Comparison of ENCODE assay signal across 26 mouse cellular contexts in the genomic region with DNA sequence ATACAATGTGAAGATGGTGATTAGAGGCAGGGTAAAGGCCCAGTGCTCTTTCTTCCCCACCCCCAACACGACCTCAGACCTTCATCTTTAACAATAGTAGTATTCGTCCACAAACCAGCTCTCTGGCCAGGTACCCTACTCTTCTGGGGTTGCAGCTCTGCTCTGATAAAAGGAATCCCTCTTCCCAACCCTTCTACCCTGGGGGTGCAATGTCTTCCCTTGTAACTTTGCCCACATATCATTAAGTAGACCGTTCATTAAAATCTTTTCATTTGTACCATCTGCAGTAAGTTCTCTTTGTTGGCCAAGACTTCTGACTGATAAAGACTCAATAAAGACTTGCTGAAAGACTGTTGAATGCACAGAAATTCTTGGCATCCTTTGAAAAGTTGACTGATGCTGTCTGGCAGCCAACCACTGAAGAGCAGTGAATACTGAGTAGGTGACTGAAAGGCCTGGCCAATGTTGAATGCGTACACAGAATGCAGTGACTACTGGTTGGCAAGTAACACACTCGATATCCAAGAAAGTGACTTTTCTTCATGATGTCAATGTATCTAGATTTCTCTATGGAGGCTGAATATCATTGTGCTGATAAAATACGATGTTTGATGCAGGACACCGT.
DNase-seq lines count a peak whose midpoint lies in the region; ATAC-seq and TF ChIP-seq lines count a peak whose summit lies in the region.
"Had no signal": no experiment of that assay in that cellular context is flagged by ENCODE, and none has a peak within 500 bp of the region (broad histone marks: within the 10 kb centered on the region; RNA-seq: fewer than 3 reads in every experiment).

No protein-coding gene starts in this region.

- H3K4me2 ChIP-seq in forebrain, embryonic 13.5 days, result no peak overlapping the region
- H3K4me2 ChIP-seq in forebrain, embryonic 12.5 days, result no peak overlapping the region
- no peak overlapping the region for H3K4me2 ChIP-seq in hindbrain, embryonic 16.5 days (ENCODE audit: low read length)
- H3K4me2 ChIP-seq in hindbrain, embryonic 13.5 days, result no peak overlapping the region
- no peak overlapping the region for H3K4me2 ChIP-seq in midbrain, postnatal 0 days (ENCODE audit: low read depth, low read length, poor library complexity, severe bottlenecking)
- no peak overlapping the region for H3K4me2 ChIP-seq in midbrain, embryonic 11.5 days
- no peak overlapping the region for H3K4me2 ChIP-seq in forebrain, postnatal 0 days (ENCODE audit: low read depth)
- H3K4me2 ChIP-seq: heart, embryonic 15.5 days; liver, embryonic 12.5 days; neural tube, embryonic 12.5 days had no signal

- no peaks in the 10 kb centered on the region for H3K36me3 ChIP-seq in forebrain, embryonic 13.5 days (ENCODE audit: poor library complexity, severe bottlenecking)
- H3K36me3 ChIP-seq in forebrain, embryonic 12.5 days (replicated peaks), result no peaks in the 10 kb centered on the region
- H3K36me3 ChIP-seq in hindbrain, embryonic 16.5 days (ENCODE audit: control insufficient read depth, insufficient read depth, low read length), result no peaks in the 10 kb centered on the region
- H3K36me3 ChIP-seq in hindbrain, embryonic 13.5 days, result no peaks in the 10 kb centered on the region
- no peaks in the 10 kb centered on the region for H3K36me3 ChIP-seq in midbrain, postnatal 0 days (ENCODE audit: insufficient read depth, low read length)
- no peaks in the 10 kb centered on the region for H3K36me3 ChIP-seq in midbrain, embryonic 11.5 days (ENCODE audit: control insufficient read depth, insufficient read depth, low read length)
- no peaks in the 10 kb centered on the region for H3K36me3 ChIP-seq in forebrain, postnatal 0 days (ENCODE audit: insufficient read depth)
- H3K36me3 ChIP-seq: heart, embryonic 10.5 days; heart, embryonic 15.5 days; liver, embryonic 12.5 days; neural tube, embryonic 12.5 days had no signal

- H3K27me3 ChIP-seq in forebrain, embryonic 13.5 days, result no peaks in the 10 kb centered on the region
- H3K27me3 ChIP-seq in forebrain, embryonic 12.5 days, result no peaks in the 10 kb centered on the region
- H3K27me3 ChIP-seq in hindbrain, embryonic 16.5 days (replicated peaks; ENCODE audit: control insufficient read depth, insufficient read depth, low read length), result no peaks in the 10 kb centered on the region
- H3K27me3 ChIP-seq in hindbrain, embryonic 13.5 days, result no peaks in the 10 kb centered on the region
- H3K27me3 ChIP-seq in midbrain, postnatal 0 days (ENCODE audit: insufficient read depth, low read length), result no peaks in the 10 kb centered on the region
- no peaks in the 10 kb centered on the region for H3K27me3 ChIP-seq in midbrain, embryonic 11.5 days (ENCODE audit: control insufficient read depth, insufficient read depth, low read length)
- H3K27me3 ChIP-seq in forebrain, postnatal 0 days (ENCODE audit: insufficient read depth, low read length), result no peaks in the 10 kb centered on the region
- H3K27me3 ChIP-seq: CH12.LX; heart, embryonic 15.5 days; liver, embryonic 12.5 days; neural tube, embryonic 12.5 days; Patski had no signal

- TF ChIP-seq CTCF in midbrain, postnatal 0 days (IDR thresholded peaks at IDR 0.05), result no peak
- no peak for TF ChIP-seq CTCF in forebrain, postnatal 0 days (IDR thresholded peaks at IDR 0.05; ENCODE audit: low read depth)

- no peak overlapping the region for H3K4me3 ChIP-seq in forebrain, embryonic 13.5 days
- no peak overlapping the region for H3K4me3 ChIP-seq in forebrain, embryonic 12.5 days (replicated peaks)
- no peak overlapping the region for H3K4me3 ChIP-seq in hindbrain, embryonic 16.5 days (ENCODE audit: low read length)
- H3K4me3 ChIP-seq in hindbrain, embryonic 13.5 days, result no peak overlapping the region
- H3K4me3 ChIP-seq in midbrain, postnatal 0 days (ENCODE audit: low read depth, low read length), result no peak overlapping the region
- no peak overlapping the region for H3K4me3 ChIP-seq in midbrain, embryonic 11.5 days (ENCODE audit: low read depth, low read length)
- H3K4me3 ChIP-seq in forebrain, postnatal 0 days (ENCODE audit: low read depth, low read length), result no peak overlapping the region
- H3K4me3 ChIP-seq: erythroblast, embryonic 14.5 days; heart, embryonic 10.5 days; heart, embryonic 15.5 days; liver, embryonic 12.5 days; myocyte; neural tube, embryonic 12.5 days had no signal

- WGBS in forebrain, embryonic 13.5 days, result 69% methylated on average over 7 of the region's 7 CpGs
- WGBS in forebrain, embryonic 12.5 days, result 88% methylated on average over 7 of the region's 7 CpGs
- 65% methylated on average over 7 of the region's 7 CpGs for WGBS in hindbrain, embryonic 16.5 days
- WGBS in hindbrain, embryonic 13.5 days, result 78% methylated on average over 7 of the region's 7 CpGs
- 79% methylated on average over 7 of the region's 7 CpGs for WGBS in midbrain, postnatal 0 days
- WGBS in midbrain, embryonic 11.5 days, result 92% methylated on average over 7 of the region's 7 CpGs
- WGBS in forebrain, postnatal 0 days, result 46% methylated on average over 7 of the region's 7 CpGs

- ATAC-seq in forebrain, embryonic 13.5 days, result peak; percentile 76
- ATAC-seq in forebrain, embryonic 12.5 days (ENCODE audit: low FRiP score), result no peak
- peak; percentile 81; the same call in 1 of the 2 replicates for ATAC-seq in hindbrain, embryonic 16.5 days
- ATAC-seq in hindbrain, embryonic 13.5 days (ENCODE audit: low FRiP score), result no peak
- ATAC-seq in midbrain, postnatal 0 days (ENCODE audit: low FRiP score), result no peak
- ATAC-seq in midbrain, embryonic 11.5 days (ENCODE audit: low FRiP score), result no peak
- no peak for ATAC-seq in forebrain, postnatal 0 days
- ATAC-seq: intestine, postnatal 0 days; liver, embryonic 12.5 days; liver, postnatal 0 days; lung, postnatal 0 days; midbrain, embryonic 16.5 days; Patski had no signal

- H3K27ac ChIP-seq in forebrain, embryonic 13.5 days, result no peak overlapping the region
- H3K27ac ChIP-seq in forebrain, embryonic 12.5 days, result no peak overlapping the region
- no peak overlapping the region for H3K27ac ChIP-seq in hindbrain, embryonic 16.5 days (ENCODE audit: low read depth, low read length)
- no peak overlapping the region for H3K27ac ChIP-seq in hindbrain, embryonic 13.5 days
- no peak overlapping the region for H3K27ac ChIP-seq in midbrain, postnatal 0 days (ENCODE audit: low read depth, low read length)
- no peak overlapping the region for H3K27ac ChIP-seq in midbrain, embryonic 11.5 days (ENCODE audit: low read depth, low read length)
- no peak overlapping the region for H3K27ac ChIP-seq in forebrain, postnatal 0 days (ENCODE audit: low read depth, low read length)
- H3K27ac ChIP-seq: heart, embryonic 10.5 days; heart, embryonic 15.5 days; liver, embryonic 12.5 days; macrophage; neural tube, embryonic 12.5 days had no signal

- peaks cover 3% of the 10 kb centered on the region; the same call in 1 of the 2 replicates for H3K4me1 ChIP-seq in forebrain, embryonic 13.5 days
- H3K4me1 ChIP-seq in forebrain, embryonic 12.5 days, result no peaks in the 10 kb centered on the region
- H3K4me1 ChIP-seq in hindbrain, embryonic 16.5 days (ENCODE audit: control insufficient read depth, insufficient read depth, low read depth, low read length), result no peaks in the 10 kb centered on the region
- no peaks in the 10 kb centered on the region for H3K4me1 ChIP-seq in hindbrain, embryonic 13.5 days (replicated peaks)
- H3K4me1 ChIP-seq in midbrain, postnatal 0 days (ENCODE audit: insufficient read depth, low read length), result no peaks in the 10 kb centered on the region
- no peaks in the 10 kb centered on the region for H3K4me1 ChIP-seq in midbrain, embryonic 11.5 days (ENCODE audit: control insufficient read depth, insufficient read depth, low read length)
- H3K4me1 ChIP-seq in forebrain, postnatal 0 days (ENCODE audit: insufficient read depth), result no peaks in the 10 kb centered on the region
- H3K4me1 ChIP-seq: heart, embryonic 10.5 days; heart, embryonic 15.5 days; liver, embryonic 12.5 days; neural tube, embryonic 12.5 days had no signal

- DNase-seq in midbrain, postnatal 0 days (ENCODE audit: low spot score), result peak; percentile 69
- no peak for DNase-seq in midbrain, embryonic 11.5 days (ENCODE audit: low spot score, missing footprints)
- peak; percentile 45 for DNase-seq in forebrain, postnatal 0 days
- no peak for DNase-seq in layer of hippocampus, adult 9-10 months (ENCODE audit: low spot score)
- DNase-seq: adrenal gland, postnatal 10 days; cerebellum, adult 18-20 months; gastrocnemius, postnatal 14 days; heart, adult 11 months; kidney, postnatal 14 days; liver, postnatal 0 days had no signal

- no peaks in the 10 kb centered on the region for H3K9me3 ChIP-seq in forebrain, embryonic 13.5 days (replicated peaks)
- no peaks in the 10 kb centered on the region for H3K9me3 ChIP-seq in forebrain, embryonic 12.5 days
- no peaks in the 10 kb centered on the region for H3K9me3 ChIP-seq in hindbrain, embryonic 16.5 days (ENCODE audit: control insufficient read depth, low read length)
- H3K9me3 ChIP-seq in hindbrain, embryonic 13.5 days, result no peaks in the 10 kb centered on the region
- H3K9me3 ChIP-seq in midbrain, postnatal 0 days (ENCODE audit: low read length), result no peaks in the 10 kb centered on the region
- no peaks in the 10 kb centered on the region for H3K9me3 ChIP-seq in midbrain, embryonic 11.5 days (ENCODE audit: control insufficient read depth, low read length)
- no peaks in the 10 kb centered on the region for H3K9me3 ChIP-seq in forebrain, postnatal 0 days (ENCODE audit: low read length)
- H3K9me3 ChIP-seq: heart, embryonic 10.5 days; heart, embryonic 15.5 days; liver, embryonic 12.5 days; neural tube, embryonic 12.5 days had no signal

- H3K9ac ChIP-seq in forebrain, embryonic 13.5 days, result no peak overlapping the region
- no peak overlapping the region for H3K9ac ChIP-seq in forebrain, embryonic 12.5 days
- H3K9ac ChIP-seq in hindbrain, embryonic 16.5 days (ENCODE audit: low read depth, low read length), result no peak overlapping the region
- no peak overlapping the region for H3K9ac ChIP-seq in hindbrain, embryonic 13.5 days
- no peak overlapping the region for H3K9ac ChIP-seq in midbrain, postnatal 0 days (replicated peaks; ENCODE audit: low read length, poor library complexity, severe bottlenecking)
- no peak overlapping the region for H3K9ac ChIP-seq in midbrain, embryonic 11.5 days (ENCODE audit: low read length)
- no peak overlapping the region for H3K9ac ChIP-seq in forebrain, postnatal 0 days
- H3K9ac ChIP-seq: heart, embryonic 15.5 days; liver, embryonic 12.5 days; liver, postnatal 0 days; neural tube, embryonic 12.5 days had no signal

Comparison
In these comparisons a context has a peak if more than half of its experiments do, and no peak if none do; other contexts are left out.
1. ATAC-seq: peak in forebrain, embryonic 13.5 days (single experiment) and hindbrain, embryonic 16.5 days (single experiment); none in forebrain, embryonic 12.5 days (single experiment), hindbrain, embryonic 13.5 days (single experiment), midbrain, postnatal 0 days (single experiment), midbrain, embryonic 11.5 days (single experiment) and forebrain, postnatal 0 days (single experiment).
2. DNase-seq: peak in midbrain, postnatal 0 days (single experiment) and forebrain, postnatal 0 days (single experiment); none in midbrain, embryonic 11.5 days (single experiment) and layer of hippocampus, adult 9-10 months (single experiment).